10 mouse cellular contexts compared by ENCODE assay signal in the genomic region with DNA sequence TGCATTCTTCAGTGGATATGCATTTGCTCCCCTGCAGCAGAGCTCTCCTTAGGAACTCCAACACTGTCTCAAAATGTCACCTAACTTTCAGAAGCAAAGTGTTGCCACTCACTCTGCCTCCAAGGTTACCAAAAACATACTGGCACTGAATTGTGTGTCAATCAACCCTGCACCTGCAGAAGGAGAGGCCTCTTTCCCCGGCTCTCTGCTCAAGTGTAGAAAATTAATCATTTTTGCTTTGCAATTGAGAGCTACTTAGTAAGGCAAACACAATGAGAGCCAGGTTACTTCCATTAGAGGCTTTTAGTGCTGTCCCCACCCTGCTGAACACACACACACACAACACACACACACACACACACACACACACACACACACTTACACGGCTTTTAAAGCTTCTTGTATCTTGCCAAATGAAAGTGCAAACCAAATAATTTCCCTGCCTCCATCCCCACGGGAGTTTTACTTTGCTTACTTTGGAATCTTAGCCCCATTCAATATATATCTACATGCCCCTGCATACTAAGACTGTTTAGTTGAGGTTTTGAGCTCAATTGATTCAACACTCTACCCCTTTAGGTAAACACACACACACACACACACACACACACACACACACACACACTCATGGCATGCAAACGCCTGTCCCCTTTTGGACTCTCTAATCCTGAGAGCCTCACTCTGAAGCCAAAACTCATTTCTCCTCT. TPM values are rescaled to one million over a fixed set of nuclear protein-coding genes. Genes with fewer than 3 reads are reported as not detected.
DNase-seq lines count a peak whose midpoint lies in the region; ATAC-seq and TF ChIP-seq lines count a peak whose summit lies in the region.
"Had no signal": no experiment of that assay in that cellular context is flagged by ENCODE, and none has a peak within 500 bp of the region (broad histone marks: within the 10 kb centered on the region; RNA-seq: fewer than 3 reads in every experiment).

No protein-coding gene starts in this region.

- peaks cover 26% of the 10 kb centered on the region for H3K27me3 ChIP-seq in heart, embryonic 12.5 days (replicated peaks)
- H3K27me3 ChIP-seq in heart, embryonic 10.5 days (ENCODE audit: insufficient read depth, poor library complexity, severe bottlenecking): peaks cover 26% of the 10 kb centered on the region
- peaks cover 23% of the 10 kb centered on the region for H3K27me3 ChIP-seq in limb, embryonic 15.5 days
- H3K27me3 ChIP-seq in neural tube, embryonic 13.5 days: peaks cover 19% of the 10 kb centered on the region
- H3K27me3 ChIP-seq in heart, adult 2 months (ENCODE audit: control insufficient read depth, insufficient read depth, low read length): peaks cover 2% of the 10 kb centered on the region

- 50% methylated on average over 4 of the region's 4 CpGs for WGBS in heart, embryonic 12.5 days
- WGBS in heart, embryonic 10.5 days: 57% methylated on average over 4 of the region's 4 CpGs
- WGBS in limb, embryonic 15.5 days: 32% methylated on average over 4 of the region's 4 CpGs
- WGBS in neural tube, embryonic 13.5 days: 52% methylated on average over 4 of the region's 4 CpGs
- 45% methylated on average over 4 of the region's 4 CpGs for WGBS in heart, adult 2 months

- H3K27ac ChIP-seq in heart, embryonic 12.5 days (ENCODE audit: poor library complexity, severe bottlenecking): no peak overlapping the region
- H3K27ac ChIP-seq in heart, embryonic 10.5 days: no peak overlapping the region
- H3K27ac ChIP-seq in limb, embryonic 15.5 days: no peak overlapping the region
- H3K27ac ChIP-seq in neural tube, embryonic 13.5 days (replicated peaks): no peak overlapping the region
- H3K27ac ChIP-seq in heart, adult 2 months: no peak overlapping the region

- no peak overlapping the region for H3K9ac ChIP-seq in heart, embryonic 12.5 days
- H3K9ac ChIP-seq in limb, embryonic 15.5 days: no peak overlapping the region
- H3K9ac ChIP-seq in neural tube, embryonic 13.5 days: peak overlapping the region; percentile 84
- no peak overlapping the region for H3K9ac ChIP-seq in heart, adult 2 months (ENCODE audit: low read depth, low read length)

- no peaks in the 10 kb centered on the region for H3K79me2 ChIP-seq in heart, adult 2 months (replicated peaks; ENCODE audit: control insufficient read depth, insufficient read depth, low read length)

- peak overlapping the region; percentile 66; the same call in 1 of the 2 replicates for H3K4me3 ChIP-seq in heart, embryonic 12.5 days
- no peak overlapping the region for H3K4me3 ChIP-seq in heart, embryonic 10.5 days
- peak overlapping the region; percentile 59; the same call in 1 of the 2 replicates for H3K4me3 ChIP-seq in limb, embryonic 15.5 days
- H3K4me3 ChIP-seq in neural tube, embryonic 13.5 days: peak overlapping the region; percentile 75
- no peak overlapping the region for H3K4me3 ChIP-seq in heart, adult 2 months

- H3K36me3 ChIP-seq in heart, embryonic 12.5 days: no peaks in the 10 kb centered on the region
- no peaks in the 10 kb centered on the region for H3K36me3 ChIP-seq in heart, embryonic 10.5 days
- H3K36me3 ChIP-seq in limb, embryonic 15.5 days: no peaks in the 10 kb centered on the region
- H3K36me3 ChIP-seq in neural tube, embryonic 13.5 days: no peaks in the 10 kb centered on the region
- H3K36me3 ChIP-seq in heart, adult 2 months (ENCODE audit: control insufficient read depth, insufficient read depth, low read length): no peaks in the 10 kb centered on the region

- no peak for ATAC-seq in heart, embryonic 12.5 days (ENCODE audit: insufficient number of reproducible peaks, low FRiP score)
- no peak for ATAC-seq in limb, embryonic 15.5 days (ENCODE audit: insufficient number of reproducible peaks, low FRiP score, low TSS enrichment, low read depth)
- no peak for ATAC-seq in neural tube, embryonic 13.5 days (ENCODE audit: low read depth)

- TF ChIP-seq CTCF in heart, adult 2 months (IDR thresholded peaks at IDR 0.05): no peak

- intact Hi-C loops in heart, adult 2 months (cut with DNase I): no loop called here

- no peak for TF ChIP-seq EP300 in heart, adult 2 months (IDR thresholded peaks at IDR 0.05; ENCODE audit: insufficient read depth, low read depth, low read length)

- TF ChIP-seq POLR2A in heart, adult 2 months (IDR thresholded peaks at IDR 0.05; ENCODE audit: insufficient read depth, low read depth, low read length): no peak

- H3K4me2 ChIP-seq in heart, embryonic 12.5 days: peak overlapping the region; percentile 94
- H3K4me2 ChIP-seq in limb, embryonic 15.5 days: peak overlapping the region; percentile 12; the same call in 1 of the 2 replicates
- peak overlapping the region; percentile 83 for H3K4me2 ChIP-seq in neural tube, embryonic 13.5 days

- no peaks in the 10 kb centered on the region for H3K9me3 ChIP-seq in heart, embryonic 12.5 days (replicated peaks)
- no peaks in the 10 kb centered on the region for H3K9me3 ChIP-seq in heart, embryonic 10.5 days
- no peaks in the 10 kb centered on the region for H3K9me3 ChIP-seq in limb, embryonic 15.5 days
- no peaks in the 10 kb centered on the region for H3K9me3 ChIP-seq in neural tube, embryonic 13.5 days

- H3K4me1 ChIP-seq in heart, embryonic 12.5 days (replicated peaks): peaks cover 6% of the 10 kb centered on the region; the same call in 1 of the 2 replicates
- H3K4me1 ChIP-seq in heart, embryonic 10.5 days: peaks cover 10% of the 10 kb centered on the region; the same call in 1 of the 2 replicates
- peaks cover 21% of the 10 kb centered on the region for H3K4me1 ChIP-seq in limb, embryonic 15.5 days
- peaks cover 30% of the 10 kb centered on the region for H3K4me1 ChIP-seq in neural tube, embryonic 13.5 days (replicated peaks)
- no peaks in the 10 kb centered on the region for H3K4me1 ChIP-seq in heart, adult 2 months (ENCODE audit: control insufficient read depth, insufficient read depth, low read length)

- DNase-seq in heart, embryonic 10.5 days (ENCODE audit: low spot score): no peak
- peak; percentile 22 to 43 for DNase-seq in cerebellum, postnatal 36 days
- no peak for DNase-seq in frontal cortex, adult 2 months (ENCODE audit: extremely low spot score in 1 of 2, low spot score in 1 of 2)
- DNase-seq in T-cell, adult 2 months (ENCODE audit: low spot score): no peak
- no peak for DNase-seq in heart, adult 2 months
- DNase-seq: kidney, postnatal 10 days had no signal

RNA-seq across cellular contexts. Expression of a gene that starts 2.4 kb away (rescaled TPM):
- 1.9 and 2.0 TPM in 2 replicates for polyA plus RNA-seq in heart, embryonic 12.5 days (2016; fragmentation: Nextera tagmentation; extraction: Ambion mirVana)
- 0.28 and 0.48 TPM in 2 replicates for polyA plus RNA-seq in heart, embryonic 10.5 days (2016; fragmentation: Nextera tagmentation; extraction: Ambion mirVana)
- 1.5 and 1.8 TPM in 2 replicates for polyA plus RNA-seq in limb, embryonic 15.5 days (2015; fragmentation: Nextera tagmentation; extraction: Ambion mirVana)
- 21.8 and 23.5 TPM in 2 replicates for polyA plus RNA-seq in neural tube, embryonic 13.5 days (2015; fragmentation: Nextera tagmentation; extraction: Ambion mirVana)
- polyA plus RNA-seq in frontal cortex, adult 2 months (2012; rRNA removed): 5.3 and 5.5 TPM in 2 replicates
- 1 to 10 TPM in 1 of 2 experiments, under 1 TPM in 1; 0.99 to 1.2 TPM for total RNA-seq in heart, adult 2 months (2021)
- polyA plus RNA-seq in heart, adult 2 months (2012; rRNA removed): 0.50 and 0.59 TPM in 2 replicates
- total RNA-seq: granulocyte monocyte progenitor cell, adult 5-6 weeks had no signal

Comparison
In these comparisons a context has a peak if more than half of its experiments do, and no peak if none do; other contexts are left out.
1. H3K4me3 ChIP-seq: peak in heart, embryonic 12.5 days (single experiment), limb, embryonic 15.5 days (single experiment) and neural tube, embryonic 13.5 days (single experiment); none in heart, embryonic 10.5 days (single experiment) and heart, adult 2 months (single experiment).
2. H3K4me2 ChIP-seq: peak in every context shown above with its lines; median percentile 94 in heart, embryonic 12.5 days; 83 in neural tube, embryonic 13.5 days; 12 in limb, embryonic 15.5 days.
3. DNase-seq: peak in cerebellum, postnatal 36 days (2 of 2); none in heart, embryonic 10.5 days (single experiment), frontal cortex, adult 2 months (0 of 2), T-cell, adult 2 months (single experiment) and heart, adult 2 months (0 of 2).